Mouse (Mus musculus) neural tube, postnatal 0 days (tissue): ENCODE results near the gene Btbd10. TPM values are rescaled to one million over a fixed set of nuclear protein-coding genes. Genes with fewer than 3 reads are reported as not detected.

Experiments
- polyA plus RNA-seq: library from polyadenylated mRNA; unstranded; fragments of >200 nt; fragmentation: Nextera tagmentation; extraction: Ambion mirVana; gene quantifications from 2 replicates; pipeline ENCODE4 v1.2.1, GENCODE M21; 2015

The Btbd10 gene
- polyA plus RNA-seq, result 66.5 and 73.9 TPM in 2 replicates

GRCm38 (mm10) chr7:113368746-113369619 lies at the start of gene Btbd10:
Btbd10 (minus strand) TSS chr7:113369392.

GRCm38 (mm10) chr7:113388470-113388869 lies 19.3 kb upstream of the Btbd10 start, which contains the start of gene Pth:
Pth (minus strand) TSS chr7:113388570.

Other genes with a start within 250 kb of the Btbd10 start
- 17.2 and 18.5 TPM in 2 replicates for gene Arntl, start 161.9 kb downstream of the Btbd10 start, polyA plus RNA-seq
- gene Pth, start 19.2 kb upstream of the Btbd10 start, polyA plus RNA-seq, result not detected in 2 replicates
- 40.5 and 45.5 TPM in 2 replicates for gene Far1, start 144.4 kb upstream of the Btbd10 start, polyA plus RNA-seq